Mouse (Mus musculus) hindbrain, embryonic 13.5 days (tissue): ENCODE results near the gene Mst1. TPM values are rescaled to one million over a fixed set of nuclear protein-coding genes. Genes with fewer than 3 reads are reported as not detected.
A peak's percentile ranks its signal among the peaks of the same experiment; 100 is the strongest.

Source experiments
- ATAC-seq: fragments of 200-750 bp; cut with Nextera tagmentation; 2 replicates; pipeline ENCODE4 v1.8.0; 2017; ENCODE audit warnings: moderate TSS enrichment; ENCODE audit not compliant: low FRiP score
- H3K27ac ChIP-seq: fragments of 300-500 bp; sonication (generic); 2 replicates; pipeline ENCODE4 v1.5.1; 2015; ENCODE audit warnings: inconsistent platforms, mild to moderate bottlenecking, moderate library complexity
- H3K27me3 ChIP-seq: fragments of 300-500 bp; sonication (generic); 2 replicates; pipeline ENCODE4 v1.6.1; 2015; ENCODE audit warnings: mild to moderate bottlenecking, inconsistent platforms
- H3K36me3 ChIP-seq: fragments of 300-500 bp; sonication (generic); 2 replicates; pipeline ENCODE4 v1.6.1; 2015; ENCODE audit warnings: mild to moderate bottlenecking, inconsistent platforms
- H3K4me1 ChIP-seq: fragments of 300-500 bp; sonication (generic); replicated peaks from 2 replicates; pipeline ENCODE4 v1.6.1; 2015; ENCODE audit warnings: inconsistent platforms
- H3K4me2 ChIP-seq: fragments of 300-500 bp; sonication (generic); 2 replicates; pipeline ENCODE4 v1.6.1; 2015; ENCODE audit warnings: inconsistent platforms, mild to moderate bottlenecking, moderate library complexity
- H3K4me3 ChIP-seq: fragments of 300-500 bp; sonication (generic); 2 replicates; pipeline ENCODE4 v1.5.1; 2015; ENCODE audit warnings: mild to moderate bottlenecking, inconsistent platforms
- H3K9ac ChIP-seq: fragments of 300-500 bp; sonication (generic); 2 replicates; pipeline ENCODE4 v1.6.1; 2015; ENCODE audit warnings: mild to moderate bottlenecking, inconsistent platforms
- H3K9me3 ChIP-seq: fragments of 300-500 bp; sonication (generic); 2 replicates; pipeline ENCODE4 v1.6.1; 2016; ENCODE audit warnings: inconsistent platforms
- WGBS: fragments of 180-500 bp; shearing (Covaris S2); methylation state at CpG from one replicate; pipeline ENCODE4 v1.1.7; 2015; 5-methylcytosine and 5-hydroxymethylcytosine counted together
- polyA plus RNA-seq: library from polyadenylated mRNA; unstranded; fragments of >200 nt; fragmentation: Nextera tagmentation; extraction: Ambion mirVana; gene quantifications from 2 replicates; pipeline ENCODE4 v1.2.1, GENCODE M21; 2015

The Mst1 gene
- polyA plus RNA-seq, 1 experiment from 2014 or later = not detected

DNA sequence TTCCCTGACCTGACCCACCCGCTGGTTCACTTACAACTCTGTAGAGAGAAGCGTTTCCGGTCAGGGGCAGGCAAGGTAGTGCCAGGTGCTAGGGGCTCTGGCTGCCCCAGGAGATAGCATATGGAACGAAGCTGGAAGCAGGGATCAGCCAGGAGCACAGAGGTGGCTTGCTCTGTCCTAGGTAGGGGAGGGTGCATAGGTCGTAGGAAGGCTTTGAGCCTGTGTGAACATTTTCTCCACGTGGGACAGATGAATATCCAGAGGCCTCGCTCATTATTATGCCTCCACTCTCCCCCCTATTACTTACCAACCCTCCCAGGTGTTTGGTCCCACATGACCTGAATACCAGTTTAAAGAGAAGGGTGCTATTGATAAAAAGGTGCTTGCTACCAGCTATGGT, 27.8 kb upstream of the Mst1 start:
- peaks cover 63% of the 10 kb centered on the region for H3K36me3 ChIP-seq
- H3K27me3 ChIP-seq = no peaks in the 10 kb centered on the region
- no peak for ATAC-seq

DNA sequence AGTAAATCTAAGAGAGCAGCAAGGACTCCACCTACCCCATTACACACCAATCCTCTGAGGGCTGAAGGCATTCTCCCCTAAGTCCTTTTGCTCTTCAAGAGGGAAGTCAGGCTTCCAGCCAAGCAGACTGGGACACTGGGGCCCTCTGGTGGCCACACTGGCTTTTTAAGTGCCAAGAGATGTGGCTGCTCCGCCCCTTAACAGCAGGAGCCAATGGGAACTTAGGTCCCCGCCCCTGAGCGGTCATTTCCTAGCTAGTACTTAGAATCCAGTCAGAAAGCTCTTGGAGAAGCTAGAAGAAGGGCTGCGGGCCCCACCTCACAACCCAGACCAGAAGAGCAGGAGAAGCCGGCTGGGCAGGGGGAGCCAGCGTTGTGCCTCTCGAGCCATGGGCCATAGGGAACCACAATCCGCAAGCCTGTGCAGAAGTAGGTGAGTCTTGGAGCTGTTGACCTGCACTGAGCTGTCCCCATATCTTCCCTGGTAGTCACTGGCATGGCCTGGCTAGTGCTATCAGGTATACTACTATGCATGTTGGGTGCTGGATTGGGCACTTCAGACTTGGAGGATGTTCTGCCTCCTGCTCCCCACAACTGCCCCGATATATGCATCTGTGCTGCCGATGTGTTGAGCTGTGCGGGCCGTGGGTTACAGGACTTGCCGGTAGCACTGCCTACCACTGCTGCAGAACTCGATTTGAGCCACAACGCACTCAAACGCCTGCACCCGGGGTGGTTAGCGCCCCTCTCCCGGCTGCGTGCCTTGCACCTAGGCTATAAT, 27.2 kb upstream of the Mst1 start, which contains the start of gene Amigo3:
TSS of gene Amigo3 (plus strand) at position 275 of the 780 bp plus-strand sequence.
- peaks cover 33% of the 10 kb centered on the region for H3K4me1 ChIP-seq
- peaks cover 65% of the 10 kb centered on the region for H3K36me3 ChIP-seq
- no peaks in the 10 kb centered on the region for H3K27me3 ChIP-seq
- no peaks in the 10 kb centered on the region for H3K9me3 ChIP-seq
- 59% methylated on average over 20 of the region's 20 CpGs for WGBS
- no peak within 1 kb of the TSS for H3K4me3 ChIP-seq
- peak within 1 kb of the TSS; percentile 36 for H3K4me2 ChIP-seq
- H3K27ac ChIP-seq = peak within 1 kb of the TSS; percentile 23; the same call in 1 of the 2 replicates
- peak within 1 kb of the TSS; percentile 29; the same call in 1 of the 2 replicates for H3K9ac ChIP-seq
- 0 out of 2 replicates have a peak, but pooled peaks have one; percentile 18 for ATAC-seq

More for the DNA sequence above, 27.8 kb upstream of the Mst1 start:
- Histone ChIP-seq H3K4me1 (peaks cover 40% of the 10 kb centered on the region), H3K9me3 (no peaks in the 10 kb centered on the region), H3K27ac (peak overlapping the region; percentile 23; the same call in 1 of the 2 replicates), H3K9ac (no peak overlapping the region), H3K4me2 (no peak overlapping the region), H3K4me3 (no peak overlapping the region)
- WGBS = 73% methylated on average over 7 of the region's 7 CpGs

DNA sequence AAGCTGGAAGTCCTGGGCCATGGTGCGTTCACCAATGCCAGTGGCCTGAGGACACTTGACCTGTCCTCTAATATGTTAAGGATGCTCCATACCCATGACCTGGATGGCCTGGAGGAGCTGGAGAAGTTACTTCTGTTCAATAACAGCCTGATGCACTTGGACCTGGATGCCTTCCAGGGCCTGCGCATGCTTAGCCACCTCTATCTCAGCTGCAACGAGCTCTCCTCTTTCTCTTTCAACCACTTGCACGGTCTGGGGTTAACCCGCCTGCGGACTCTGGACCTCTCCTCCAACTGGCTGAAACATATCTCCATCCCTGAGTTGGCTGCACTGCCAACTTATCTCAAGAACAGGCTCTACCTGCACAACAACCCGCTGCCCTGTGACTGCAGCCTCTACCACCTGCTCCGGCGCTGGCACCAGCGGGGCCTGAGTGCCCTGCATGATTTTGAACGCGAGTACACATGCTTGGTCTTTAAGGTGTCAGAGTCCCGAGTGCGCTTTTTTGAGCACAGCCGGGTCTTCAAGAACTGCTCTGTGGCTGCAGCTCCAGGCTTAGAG, 26.5 kb upstream of the Mst1 start:
- no peaks in the 10 kb centered on the region for H3K27me3 ChIP-seq
- no peaks in the 10 kb centered on the region for H3K9me3 ChIP-seq
- ATAC-seq = no peak
- no peak overlapping the region for H3K4me2 ChIP-seq
- H3K27ac ChIP-seq = no peak overlapping the region
- H3K9ac ChIP-seq = 0 out of 2 replicates have a peak overlapping the region, but pooled peaks have one; percentile 24
- H3K36me3 ChIP-seq = peaks cover 72% of the 10 kb centered on the region
- WGBS = 93% methylated on average over 15 of the region's 15 CpGs
- H3K4me3 ChIP-seq = no peak overlapping the region
- H3K4me1 ChIP-seq = peaks cover 27% of the 10 kb centered on the region

DNA sequence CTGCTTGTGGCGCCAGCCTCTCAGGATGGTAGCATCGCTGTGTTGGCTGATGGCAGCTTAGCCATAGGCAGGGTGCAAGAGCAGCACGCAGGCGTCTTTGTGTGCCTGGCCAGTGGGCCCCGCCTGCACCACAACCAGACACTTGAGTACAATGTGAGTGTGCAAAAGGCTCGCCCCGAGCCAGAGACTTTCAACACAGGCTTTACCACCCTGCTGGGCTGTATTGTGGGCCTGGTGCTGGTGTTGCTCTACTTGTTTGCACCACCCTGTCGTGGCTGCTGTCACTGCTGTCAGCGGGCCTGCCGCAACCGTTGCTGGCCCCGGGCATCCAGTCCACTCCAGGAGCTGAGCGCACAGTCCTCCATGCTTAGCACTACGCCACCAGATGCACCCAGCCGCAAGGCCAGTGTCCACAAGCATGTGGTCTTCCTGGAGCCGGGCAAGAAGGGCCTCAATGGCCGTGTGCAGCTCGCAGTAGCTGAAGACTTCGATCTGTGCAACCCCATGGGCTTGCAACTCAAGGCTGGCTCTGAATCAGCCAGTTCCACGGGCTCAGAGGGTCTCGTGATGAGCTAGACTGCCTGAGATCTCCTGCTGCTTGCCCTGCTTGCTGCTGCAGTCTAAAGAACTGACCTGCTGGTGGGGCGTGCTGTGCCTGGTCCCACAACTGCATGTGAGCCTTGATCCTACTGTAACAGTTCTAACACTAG, 25.8 kb upstream of the Mst1 start:
- Histone ChIP-seq H3K27me3 (no peaks in the 10 kb centered on the region), H3K9me3 (no peaks in the 10 kb centered on the region), H3K4me1 (peaks cover 25% of the 10 kb centered on the region), H3K9ac (peak overlapping the region; percentile 24; the same call in 1 of the 2 replicates), H3K27ac (no peak overlapping the region), H3K4me3 (no peak overlapping the region), H3K36me3 (peaks cover 79% of the 10 kb centered on the region), H3K4me2 (no peak overlapping the region)
- WGBS = 91% methylated on average over 22 of the region's 22 CpGs
- ATAC-seq = no peak

DNA sequence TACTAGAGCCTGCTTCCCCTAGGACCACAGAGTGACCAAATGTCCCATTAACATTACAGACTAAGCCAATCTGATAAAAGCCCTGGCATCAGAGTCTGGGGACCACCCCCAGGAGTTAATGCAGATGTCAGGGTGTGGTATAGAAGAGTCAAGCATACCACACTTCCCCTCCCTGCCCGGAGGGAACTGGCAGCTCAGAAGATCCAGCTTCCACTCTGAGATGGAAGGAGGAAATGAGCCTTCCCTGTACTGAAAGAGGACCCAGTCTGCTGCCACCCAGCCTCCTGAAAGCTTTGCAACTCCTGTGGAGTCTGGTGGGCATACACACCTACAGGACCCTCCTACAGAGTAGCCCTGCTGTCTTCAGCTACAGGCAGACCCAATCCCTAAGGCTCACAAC, 25.2 kb upstream of the Mst1 start:
- no peak overlapping the region for H3K9ac ChIP-seq
- H3K27ac ChIP-seq = no peak overlapping the region
- peaks cover 85% of the 10 kb centered on the region for H3K36me3 ChIP-seq
- no peak overlapping the region for H3K4me2 ChIP-seq
- no peak overlapping the region for H3K4me3 ChIP-seq
- H3K4me1 ChIP-seq = peaks cover 20% of the 10 kb centered on the region
- no peaks in the 10 kb centered on the region for H3K27me3 ChIP-seq
- H3K9me3 ChIP-seq = no peaks in the 10 kb centered on the region
- 76% methylated on average over 1 of the region's 1 CpGs for WGBS
- ATAC-seq = no peak

DNA sequence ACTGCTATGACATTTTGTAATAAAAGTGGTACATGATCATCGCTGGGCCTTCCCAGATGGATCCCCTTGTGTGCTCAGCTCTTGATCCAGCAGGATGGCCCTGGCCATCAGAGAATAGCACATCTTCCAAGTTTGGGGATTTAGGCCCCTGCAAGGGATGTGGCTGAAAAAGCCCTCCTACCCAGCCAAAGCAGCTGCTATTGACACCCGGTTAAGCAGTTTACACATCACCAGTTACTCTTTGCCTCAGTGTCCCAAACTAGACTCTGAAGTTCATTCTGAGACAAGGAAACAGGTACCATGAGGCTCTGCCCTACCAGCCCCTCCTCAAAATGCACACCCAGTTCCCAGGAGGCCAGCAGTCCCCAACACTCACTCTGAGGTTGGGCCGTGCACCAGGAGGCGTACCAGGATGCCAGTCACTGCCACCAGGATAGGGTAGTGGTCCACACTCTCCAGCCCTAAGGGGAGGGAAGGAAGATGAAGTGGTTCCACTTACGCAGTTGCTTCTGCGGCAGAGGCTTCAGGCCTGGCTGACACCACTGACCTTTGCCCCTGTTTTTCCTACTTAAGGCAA, 24.5 kb upstream of the Mst1 start:
- Histone ChIP-seq H3K4me3 (no peak overlapping the region), H3K36me3 (peaks cover 88% of the 10 kb centered on the region), H3K27ac (no peak overlapping the region), H3K4me1 (peaks cover 13% of the 10 kb centered on the region), H3K4me2 (no peak overlapping the region), H3K9ac (no peak overlapping the region), H3K9me3 (no peaks in the 10 kb centered on the region), H3K27me3 (no peaks in the 10 kb centered on the region)
- WGBS = 89% methylated on average over 6 of the region's 6 CpGs
- no peak for ATAC-seq

DNA sequence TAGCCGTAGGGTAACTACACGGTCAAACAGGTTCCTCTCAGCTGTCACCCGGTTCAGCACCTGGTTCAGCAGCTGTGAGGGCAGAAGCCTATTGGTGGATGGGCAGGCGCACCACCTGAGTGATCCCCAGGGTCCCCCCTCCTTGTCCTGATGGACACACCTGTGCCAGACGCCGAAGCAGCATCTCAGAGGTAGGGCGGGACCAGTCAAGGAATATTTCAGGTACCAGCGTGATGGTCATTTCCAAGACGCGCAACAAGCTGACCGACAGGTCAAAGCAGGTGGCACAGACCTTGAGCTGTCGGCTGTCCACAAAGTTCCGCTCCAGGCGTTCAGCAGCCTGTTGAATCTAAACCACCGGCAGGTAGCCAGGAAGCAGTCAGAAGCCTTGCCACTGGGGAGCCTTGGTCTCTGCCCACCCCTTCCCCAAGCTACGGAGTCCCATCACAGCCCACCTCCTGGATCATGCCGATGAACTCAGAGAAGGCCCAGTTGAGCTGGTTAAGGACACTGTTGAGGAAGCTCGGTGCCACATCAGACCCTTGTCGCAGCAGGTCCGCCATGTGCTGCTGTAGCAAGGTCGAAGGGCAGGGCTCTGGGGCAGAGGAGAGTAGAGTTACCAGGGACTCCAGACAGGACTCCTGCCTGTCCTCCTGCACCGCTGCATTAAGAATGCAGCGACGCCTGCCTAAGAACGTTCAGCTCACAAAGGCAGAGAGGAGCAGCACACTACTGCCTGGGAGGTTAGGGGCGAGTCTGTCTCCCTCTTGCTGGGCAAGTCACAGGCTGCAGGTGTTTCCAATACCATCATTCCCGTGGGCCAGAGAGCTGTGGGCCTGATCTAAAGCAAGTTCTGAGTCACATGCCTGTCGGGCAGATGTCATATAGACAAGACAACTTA, 23.6 kb upstream of the Mst1 start:
- no peak overlapping the region for H3K4me3 ChIP-seq
- no peak overlapping the region for H3K27ac ChIP-seq
- H3K36me3 ChIP-seq = peaks cover 88% of the 10 kb centered on the region
- peaks cover 13% of the 10 kb centered on the region for H3K4me1 ChIP-seq
- H3K9ac ChIP-seq = no peak overlapping the region
- H3K9me3 ChIP-seq = no peaks in the 10 kb centered on the region
- H3K4me2 ChIP-seq = no peak overlapping the region
- WGBS = 82% methylated on average over 28 of the region's 28 CpGs
- no peak for ATAC-seq
- H3K27me3 ChIP-seq = no peaks in the 10 kb centered on the region

DNA sequence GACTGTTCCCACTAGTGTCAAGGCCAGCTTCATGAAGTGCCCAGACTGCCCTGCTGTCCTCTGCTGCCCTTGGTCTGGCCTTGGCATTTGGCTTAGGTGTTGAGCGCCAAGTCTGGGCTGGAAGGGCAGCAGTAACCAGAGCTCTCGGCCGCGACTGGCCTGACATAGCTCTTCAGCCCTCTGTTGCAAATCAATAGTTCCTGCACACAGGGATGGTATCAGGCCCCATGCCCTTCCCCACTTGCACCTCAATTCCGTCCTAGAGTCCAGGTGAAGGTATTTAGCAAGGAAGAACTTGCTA, 23.0 kb upstream of the Mst1 start:
- no peak for ATAC-seq
- Histone ChIP-seq H3K4me3 (no peak overlapping the region), H3K9me3 (no peaks in the 10 kb centered on the region), H3K27me3 (no peaks in the 10 kb centered on the region), H3K9ac (no peak overlapping the region), H3K4me1 (peaks cover 13% of the 10 kb centered on the region), H3K4me2 (no peak overlapping the region), H3K27ac (no peak overlapping the region), H3K36me3 (peaks cover 88% of the 10 kb centered on the region)
- WGBS = 92% methylated on average over 5 of the region's 5 CpGs

DNA sequence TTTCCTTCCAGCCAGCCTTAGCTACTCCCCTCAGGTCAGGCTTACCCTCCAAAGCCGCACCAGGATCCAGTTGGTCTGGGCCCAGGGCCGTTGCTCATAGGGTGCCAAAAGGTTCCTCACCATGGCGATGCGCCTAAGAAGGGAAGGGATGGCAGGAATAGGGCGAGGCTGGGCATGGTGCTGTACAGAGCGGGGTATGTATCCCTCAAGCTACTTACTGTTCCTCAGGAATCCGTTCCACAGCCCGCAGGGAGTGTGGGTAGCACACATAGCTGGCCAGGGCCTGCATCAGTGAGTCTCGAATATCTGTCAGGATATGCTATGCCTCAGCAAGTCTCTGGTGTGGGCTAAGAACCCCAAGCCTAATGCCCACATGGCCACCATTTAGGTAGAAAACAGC, 21.9 kb upstream of the Mst1 start:
- Histone ChIP-seq H3K27me3 (no peaks in the 10 kb centered on the region), H3K9me3 (no peaks in the 10 kb centered on the region), H3K4me2 (no peak overlapping the region), H3K36me3 (peaks cover 99% of the 10 kb centered on the region), H3K27ac (no peak overlapping the region), H3K9ac (0 out of 2 replicates have a peak overlapping the region, but pooled peaks have one; percentile 35), H3K4me1 (peaks cover 2% of the 10 kb centered on the region), H3K4me3 (no peak overlapping the region)
- 93% methylated on average over 9 of the region's 9 CpGs for WGBS
- no peak for ATAC-seq

DNA sequence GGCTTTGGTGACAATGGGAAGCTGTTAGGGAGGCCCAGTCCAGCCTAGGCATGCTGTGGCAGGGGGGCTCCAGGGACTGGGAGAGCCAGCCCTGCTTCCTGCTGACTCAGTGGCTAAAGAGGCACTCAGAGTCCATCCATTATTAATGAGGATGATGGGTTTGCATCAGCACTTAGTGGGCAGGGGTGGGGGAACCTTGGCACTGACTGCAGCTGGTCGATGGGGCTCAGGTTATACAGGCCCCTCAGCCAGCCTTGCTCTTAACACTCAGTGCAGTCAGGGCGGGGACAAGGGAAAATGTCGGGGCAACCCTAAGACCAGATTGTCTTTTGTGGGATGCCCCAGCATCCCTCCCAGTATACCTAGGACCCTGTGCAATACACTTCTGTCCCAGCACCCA, 18.1 kb upstream of the Mst1 start:
- H3K4me1 ChIP-seq = no peaks in the 10 kb centered on the region
- no peak for ATAC-seq
- H3K4me2 ChIP-seq = no peak overlapping the region
- no peaks in the 10 kb centered on the region for H3K9me3 ChIP-seq
- peak overlapping the region; percentile 19; the same call in 1 of the 2 replicates for H3K9ac ChIP-seq
- no peak overlapping the region for H3K27ac ChIP-seq
- H3K4me3 ChIP-seq = no peak overlapping the region
- H3K36me3 ChIP-seq = peaks cover 84% of the 10 kb centered on the region
- no peaks in the 10 kb centered on the region for H3K27me3 ChIP-seq
- WGBS = 88% methylated on average over 3 of the region's 3 CpGs

DNA sequence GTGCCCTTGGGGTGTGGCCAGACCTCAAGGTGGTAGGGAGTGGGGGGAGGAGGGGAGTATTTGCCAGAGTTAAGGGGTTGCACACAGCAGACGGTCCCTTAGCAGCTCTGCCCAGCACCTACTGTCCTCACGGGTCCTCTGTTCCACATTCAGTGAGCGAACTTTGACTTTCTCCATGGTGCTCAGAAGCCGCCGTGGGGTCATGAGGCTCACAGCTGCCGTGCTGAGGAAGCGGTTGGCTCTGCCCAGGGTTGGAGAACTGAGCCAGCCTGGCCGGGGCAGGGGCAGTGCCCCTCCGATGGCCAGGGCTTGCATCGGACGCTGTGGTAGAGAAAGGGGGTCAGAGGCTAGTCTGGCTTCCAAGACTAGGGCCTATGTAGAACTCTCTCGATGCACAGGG, 16.9 kb upstream of the Mst1 start:
- no peak overlapping the region for H3K27ac ChIP-seq
- H3K9me3 ChIP-seq = no peaks in the 10 kb centered on the region
- ATAC-seq = no peak
- no peak overlapping the region for H3K4me3 ChIP-seq
- H3K36me3 ChIP-seq = peaks cover 74% of the 10 kb centered on the region
- WGBS = 90% methylated on average over 12 of the region's 12 CpGs
- H3K4me2 ChIP-seq = no peak overlapping the region
- no peaks in the 10 kb centered on the region for H3K4me1 ChIP-seq
- H3K27me3 ChIP-seq = no peaks in the 10 kb centered on the region
- H3K9ac ChIP-seq = no peak overlapping the region
